Mouse (Mus musculus) liver, embryonic 12.5 days (tissue): ENCODE data around the gene 9930021J03Rik. TPM values are rescaled to one million over a fixed set of nuclear protein-coding genes. Genes with fewer than 3 reads are reported as not detected.

Experiments used
- ATAC-seq: fragments of 200-750 bp; cut with Nextera tagmentation; 2 replicates; pipeline ENCODE4 v1.8.0; 2017; ENCODE audit warnings: moderate number of reproducible peaks, mild to moderate bottlenecking, moderate library complexity
- H3K27ac ChIP-seq: fragments of 300-500 bp; sonication (generic); 2 replicates; pipeline ENCODE4 v1.5.1; 2016; ENCODE audit warnings: mild to moderate bottlenecking
- H3K27me3 ChIP-seq: fragments of 300-500 bp; sonication (generic); replicated peaks from 2 replicates; pipeline ENCODE4 v1.6.1; 2016; ENCODE audit warnings: mild to moderate bottlenecking, moderate library complexity
- H3K36me3 ChIP-seq: fragments of 300-500 bp; sonication (generic); 2 replicates; pipeline ENCODE4 v1.6.1; 2016; ENCODE audit warnings: mild to moderate bottlenecking, moderate library complexity
- H3K4me1 ChIP-seq: fragments of 300-500 bp; sonication (generic); 2 replicates; pipeline ENCODE4 v1.6.1; 2016
- H3K4me2 ChIP-seq: fragments of 300-500 bp; sonication (generic); 2 replicates; pipeline ENCODE4 v1.6.1; 2016; ENCODE audit warnings: mild to moderate bottlenecking, moderate library complexity
- H3K4me3 ChIP-seq: fragments of 300-500 bp; sonication (generic); 2 replicates; pipeline ENCODE4 v1.5.1; 2016; ENCODE audit warnings: mild to moderate bottlenecking, moderate library complexity
- H3K9ac ChIP-seq: fragments of 300-500 bp; sonication (generic); 2 replicates; pipeline ENCODE4 v1.6.1; 2016; ENCODE audit warnings: mild to moderate bottlenecking, moderate library complexity
- H3K9me3 ChIP-seq: fragments of 300-500 bp; sonication (generic); replicated peaks from 2 replicates; pipeline ENCODE4 v1.6.1; 2016; ENCODE audit warnings: mild to moderate bottlenecking, moderate library complexity
- WGBS: fragments of 180-500 bp; shearing (Covaris S2); methylation state at CpG from one replicate; pipeline ENCODE4 v1.1.7; 2016; ENCODE audit not compliant: insufficient replicate concordance; 5-methylcytosine and 5-hydroxymethylcytosine counted together
- polyA plus RNA-seq: library from polyadenylated mRNA; unstranded; fragments of >200 nt; fragmentation: Nextera tagmentation; extraction: Ambion mirVana; gene quantifications from 2 replicates; pipeline ENCODE4 v1.2.1, GENCODE M21; 2016

The 9930021J03Rik gene
- polyA plus RNA-seq, 1 experiment from 2014 or later, result 2.4 TPM

- Histone ChIP-seq H3K9ac (no peak overlapping the region), H3K4me1 (no peaks in the 10 kb centered on the region), H3K9me3 (no peaks in the 10 kb centered on the region), H3K36me3 (no peaks in the 10 kb centered on the region), H3K4me2 (no peak overlapping the region), H3K27me3 (no peaks in the 10 kb centered on the region), H3K4me3 (no peak overlapping the region), H3K27ac (no peak overlapping the region)
- WGBS, result 57% methylated on average over 2 of the region's 2 CpGs
- ATAC-seq, result no peak
These were observed 25.1 kb upstream of the 9930021J03Rik start for GRCm38 (mm10) chr19:29830911-29831310.

GRCm38 (mm10) chr19:29828558-29828957 lies 22.8 kb upstream of the 9930021J03Rik start:
- Histone ChIP-seq H3K4me1 (no peaks in the 10 kb centered on the region), H3K4me2 (no peak overlapping the region), H3K36me3 (no peaks in the 10 kb centered on the region), H3K27me3 (no peaks in the 10 kb centered on the region), H3K9me3 (no peaks in the 10 kb centered on the region), H3K27ac (no peak overlapping the region), H3K9ac (no peak overlapping the region), H3K4me3 (no peak overlapping the region)
- ATAC-seq, result no peak
- 57% methylated on average over 5 of the region's 5 CpGs for WGBS

- Histone ChIP-seq H3K27me3 (no peaks in the 10 kb centered on the region), H3K4me2 (no peak overlapping the region), H3K36me3 (no peaks in the 10 kb centered on the region), H3K9ac (no peak overlapping the region), H3K4me1 (no peaks in the 10 kb centered on the region), H3K4me3 (no peak overlapping the region), H3K9me3 (no peaks in the 10 kb centered on the region), H3K27ac (no peak overlapping the region)
- ATAC-seq, result no peak
- WGBS, result 59% methylated on average over 1 of the region's 1 CpGs
These were observed 20.9 kb upstream of the 9930021J03Rik start for GRCm38 (mm10) chr19:29826686-29827085.

GRCm38 (mm10) chr19:29825003-29825402 lies 19.2 kb upstream of the 9930021J03Rik start:
- 17% methylated on average over 2 of the region's 2 CpGs for WGBS
- Histone ChIP-seq H3K27me3 (no peaks in the 10 kb centered on the region), H3K36me3 (no peaks in the 10 kb centered on the region), H3K4me2 (no peak overlapping the region), H3K9ac (no peak overlapping the region), H3K27ac (no peak overlapping the region), H3K9me3 (no peaks in the 10 kb centered on the region), H3K4me3 (no peak overlapping the region), H3K4me1 (no peaks in the 10 kb centered on the region)
- no peak for ATAC-seq

- Histone ChIP-seq H3K4me3 (no peak overlapping the region), H3K9me3 (no peaks in the 10 kb centered on the region), H3K27me3 (no peaks in the 10 kb centered on the region), H3K4me1 (no peaks in the 10 kb centered on the region), H3K27ac (no peak overlapping the region), H3K9ac (no peak overlapping the region), H3K4me2 (no peak overlapping the region), H3K36me3 (no peaks in the 10 kb centered on the region)
- 48% methylated on average over 6 of the region's 6 CpGs for WGBS
- no peak for ATAC-seq
These were observed 18.4 kb upstream of the 9930021J03Rik start for GRCm38 (mm10) chr19:29824034-29824700.

- no peaks in the 10 kb centered on the region for H3K9me3 ChIP-seq
- WGBS, result 46% methylated on average over 12 of the region's 12 CpGs
- H3K4me3 ChIP-seq, result no peak overlapping the region
- H3K27ac ChIP-seq, result no peak overlapping the region
- H3K4me2 ChIP-seq, result no peak overlapping the region
- ATAC-seq, result no peak
- no peaks in the 10 kb centered on the region for H3K27me3 ChIP-seq
- H3K9ac ChIP-seq, result no peak overlapping the region
- H3K4me1 ChIP-seq, result no peaks in the 10 kb centered on the region
- H3K36me3 ChIP-seq, result no peaks in the 10 kb centered on the region
These were observed 17.7 kb upstream of the 9930021J03Rik start for GRCm38 (mm10) chr19:29823456-29824010.

GRCm38 (mm10) chr19:29820966-29821365 lies 15.2 kb upstream of the 9930021J03Rik start:
- Histone ChIP-seq H3K9ac (no peak overlapping the region), H3K27me3 (no peaks in the 10 kb centered on the region), H3K4me3 (no peak overlapping the region), H3K4me1 (no peaks in the 10 kb centered on the region), H3K4me2 (no peak overlapping the region), H3K36me3 (no peaks in the 10 kb centered on the region), H3K27ac (no peak overlapping the region), H3K9me3 (no peaks in the 10 kb centered on the region)
- no peak for ATAC-seq

GRCm38 (mm10) chr19:29812581-29813460 lies 7.0 kb upstream of the 9930021J03Rik start, which contains the start of gene Ranbp6:
Gene Ranbp6, minus strand, starts transcription at chr19:29812974.
- Histone ChIP-seq H3K4me1 (peaks cover 24% of the 10 kb centered on the region), H3K4me3 (peak within 1 kb of the TSS; percentile 77), H3K9ac (peak within 1 kb of the TSS; percentile 74), H3K27ac (peak within 1 kb of the TSS; percentile 34; the same call in 1 of the 2 replicates), H3K4me2 (peak within 1 kb of the TSS; percentile 83), H3K9me3 (no peaks in the 10 kb centered on the region), H3K36me3 (peaks cover 28% of the 10 kb centered on the region), H3K27me3 (no peaks in the 10 kb centered on the region)
- peak; percentile 98 for ATAC-seq
- WGBS, result 1% methylated on average over 47 of the region's 47 CpGs

- H3K36me3 ChIP-seq, result peaks cover 28% of the 10 kb centered on the region
- H3K9ac ChIP-seq, result no peak overlapping the region
- ATAC-seq, result no peak
- no peak overlapping the region for H3K4me2 ChIP-seq
- 89% methylated on average over 5 of the region's 5 CpGs for WGBS
- H3K27me3 ChIP-seq, result no peaks in the 10 kb centered on the region
- H3K27ac ChIP-seq, result no peak overlapping the region
- no peaks in the 10 kb centered on the region for H3K9me3 ChIP-seq
- peaks cover 27% of the 10 kb centered on the region for H3K4me1 ChIP-seq
- H3K4me3 ChIP-seq, result no peak overlapping the region
These were observed 4.2 kb upstream of the 9930021J03Rik start for GRCm38 (mm10) chr19:29810022-29810421.

- H3K4me1 ChIP-seq, result peaks cover 24% of the 10 kb centered on the region
- WGBS, result 3% methylated on average over 71 of the region's 72 CpGs
- peak overlapping the region; percentile 88 for H3K27ac ChIP-seq
- H3K4me3 ChIP-seq, result peak overlapping the region; percentile 97
- no peaks in the 10 kb centered on the region for H3K27me3 ChIP-seq
- peak; percentile 84 for ATAC-seq
- H3K9me3 ChIP-seq, result no peaks in the 10 kb centered on the region
- H3K9ac ChIP-seq, result peak overlapping the region; percentile 93
- peak overlapping the region; percentile 98 for H3K4me2 ChIP-seq
- H3K36me3 ChIP-seq, result peaks cover 18% of the 10 kb centered on the region
These were observed 480 bp downstream of the 9930021J03Rik start for GRCm38 (mm10) chr19:29805101-29805916.

- peaks cover 7% of the 10 kb centered on the region for H3K36me3 ChIP-seq
- no peak overlapping the region for H3K9ac ChIP-seq
- H3K4me1 ChIP-seq, result peaks cover 20% of the 10 kb centered on the region
- WGBS, result 44% methylated on average over 3 of the region's 3 CpGs
- peak overlapping the region; percentile 33 for H3K4me3 ChIP-seq
- H3K4me2 ChIP-seq, result peak overlapping the region; percentile 98
- ATAC-seq, result no peak
- no peaks in the 10 kb centered on the region for H3K9me3 ChIP-seq
- H3K27me3 ChIP-seq, result no peaks in the 10 kb centered on the region
- H3K27ac ChIP-seq, result no peak overlapping the region
These were observed 1.8 kb downstream of the 9930021J03Rik start for GRCm38 (mm10) chr19:29803946-29804345.
